Mouse (Mus musculus) testis, postnatal 14 days (tissue): ENCODE results near the gene Thbs2.

Source experiments
- DNase-seq: peaks from one replicate; pipeline ENCODE4 v3.0.0; 2021; ENCODE audit warnings: low spot score

The Thbs2 gene

GRCm38 (mm10) chr17:14696281-14696795, 2.3 kb upstream of the Thbs2 start:
- no peak for DNase-seq

GRCm38 (mm10) chr17:14693048-14693993, 714 bp downstream of the Thbs2 start:
- no peak for DNase-seq

DNA sequence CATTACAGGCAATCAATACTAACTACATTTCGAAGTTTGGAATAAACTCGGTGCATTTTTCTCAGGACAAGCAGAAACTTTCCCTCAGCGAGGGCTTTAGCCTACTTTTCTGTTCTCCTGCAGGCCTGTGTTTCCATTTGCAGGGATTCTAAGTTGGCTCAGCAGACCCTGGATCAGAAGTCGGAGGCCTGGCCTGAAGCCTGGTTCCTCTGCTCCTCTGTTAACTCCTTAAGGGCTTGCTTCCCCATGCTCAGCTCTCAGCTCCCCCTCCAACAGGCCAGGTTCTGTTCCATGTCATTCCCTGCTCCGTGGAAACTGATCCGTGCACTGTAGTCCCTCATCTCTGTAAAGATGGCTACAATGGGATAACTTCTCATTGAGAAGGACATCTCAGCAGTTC, 2.1 kb downstream of the Thbs2 start:
- DNase-seq: no peak

DNA sequence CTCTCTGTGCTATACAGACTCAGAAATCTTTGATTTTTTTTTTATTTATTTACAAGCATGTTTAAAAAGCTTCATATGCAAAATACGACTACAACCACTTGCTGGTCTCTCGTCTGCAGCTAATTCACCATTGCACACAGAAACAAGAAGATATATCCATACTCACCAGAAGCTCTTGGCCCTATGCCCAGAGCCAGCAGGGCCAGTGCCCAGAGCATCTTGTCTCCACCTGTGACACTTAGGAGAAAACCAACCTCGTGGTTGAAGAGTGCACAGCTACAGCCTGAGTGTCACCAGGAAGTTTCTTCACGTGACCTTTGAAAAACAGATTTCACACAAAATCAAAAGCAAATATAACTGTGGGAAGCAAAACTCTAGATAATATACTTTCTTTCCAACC, 2.8 kb downstream of the Thbs2 start:
- DNase-seq: no peak

GRCm38 (mm10) chr17:14682836-14683235, 11.2 kb downstream of the Thbs2 start:
- no peak for DNase-seq

- no peak for DNase-seq
Observed at GRCm38 (mm10) chr17:14681047-14681446, 13.0 kb downstream of the Thbs2 start.

GRCm38 (mm10) chr17:14677198-14677597, 16.8 kb downstream of the Thbs2 start:
- DNase-seq: no peak

DNA sequence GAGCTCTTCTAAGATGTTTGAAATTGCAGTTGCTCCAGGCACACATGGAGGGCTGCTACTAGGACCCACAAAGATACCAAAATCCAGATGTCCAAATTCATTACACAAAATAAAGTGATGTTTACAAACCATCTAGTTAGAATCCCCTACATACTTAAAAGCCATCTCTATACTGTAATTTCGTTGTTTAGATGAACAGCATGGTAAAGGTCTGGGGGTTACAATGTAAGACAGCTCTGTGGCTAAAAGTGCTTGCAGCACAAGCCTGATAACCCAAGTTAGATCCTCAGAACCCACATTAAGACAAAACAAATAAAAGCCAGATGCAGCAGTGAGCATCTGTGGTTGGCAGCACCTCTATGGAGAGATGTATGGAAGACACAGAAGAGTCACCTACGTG, 18.5 kb downstream of the Thbs2 start:
- no peak for DNase-seq

GRCm38 (mm10) chr17:14672402-14672801, 21.6 kb downstream of the Thbs2 start:
- peak; percentile 44 for DNase-seq

- no peak for DNase-seq
Observed at GRCm38 (mm10) chr17:14667225-14667624, 26.8 kb downstream of the Thbs2 start.

GRCm38 (mm10) chr17:14666451-14666850, 27.6 kb downstream of the Thbs2 start:
- no peak for DNase-seq

DNA sequence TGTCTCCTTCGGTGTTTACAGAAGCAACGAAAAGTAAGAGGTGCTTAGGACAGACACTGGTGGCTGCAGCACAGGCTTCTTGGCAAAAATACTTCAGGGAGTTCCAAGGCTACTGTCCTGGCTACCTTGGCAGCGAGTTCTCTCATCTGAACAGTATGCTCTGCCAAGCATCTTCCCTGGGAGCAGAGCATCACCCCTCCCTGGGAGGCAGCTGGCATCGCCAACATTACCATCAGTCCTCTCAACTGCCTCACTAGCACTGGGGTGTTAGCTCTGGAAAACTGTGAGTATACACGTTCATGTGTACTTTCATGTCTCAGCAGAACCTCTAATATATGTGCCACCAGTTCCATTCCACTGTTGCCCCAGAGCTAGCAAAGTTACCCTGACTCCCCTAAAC, 30.7 kb downstream of the Thbs2 start:
- DNase-seq: no peak

DNA sequence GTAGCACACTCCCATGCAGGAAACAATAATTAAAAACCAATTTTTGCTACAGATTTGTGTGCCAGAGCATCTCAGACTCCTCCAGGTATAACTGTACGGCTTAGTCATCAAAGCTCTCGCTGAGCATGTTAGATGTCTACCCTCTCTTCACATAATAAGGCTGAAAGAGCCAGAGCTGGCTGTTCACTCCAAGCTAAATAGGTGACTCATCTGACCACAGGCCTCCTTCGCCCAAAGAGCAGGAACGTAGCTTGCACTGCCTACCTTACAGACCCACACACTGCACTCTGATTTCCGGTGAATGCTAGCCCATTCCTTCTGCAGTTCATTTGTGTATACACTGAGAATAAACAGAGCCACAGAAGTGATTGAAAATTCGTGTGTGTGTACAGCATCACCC, 31.6 kb downstream of the Thbs2 start:
- no peak for DNase-seq

GRCm38 (mm10) chr17:14659746-14660145, 34.3 kb downstream of the Thbs2 start:
- DNase-seq: no peak

DNA sequence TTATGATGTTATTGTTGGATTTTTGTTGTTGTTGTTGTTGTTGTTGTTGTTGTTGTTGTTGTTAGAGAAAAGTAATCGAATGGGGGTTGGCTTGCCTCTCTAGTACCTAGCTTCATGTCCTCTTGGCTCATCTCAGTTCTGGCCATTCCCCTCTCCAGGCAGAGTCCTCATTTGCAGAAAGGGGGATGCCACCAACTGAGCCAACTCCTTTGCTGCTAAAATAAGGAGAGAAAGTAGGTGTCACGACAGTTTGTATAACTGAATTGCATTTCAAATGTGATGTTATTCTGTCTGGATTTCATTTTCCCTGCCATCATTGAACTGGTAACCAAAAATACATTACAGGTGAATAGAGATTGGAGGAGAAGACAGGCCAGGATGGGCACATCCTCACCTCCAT, 35.9 kb downstream of the Thbs2 start:
- DNase-seq: no peak

- no peak for DNase-seq
Observed at GRCm38 (mm10) chr17:14657123-14657522, 36.9 kb downstream of the Thbs2 start.

DNA sequence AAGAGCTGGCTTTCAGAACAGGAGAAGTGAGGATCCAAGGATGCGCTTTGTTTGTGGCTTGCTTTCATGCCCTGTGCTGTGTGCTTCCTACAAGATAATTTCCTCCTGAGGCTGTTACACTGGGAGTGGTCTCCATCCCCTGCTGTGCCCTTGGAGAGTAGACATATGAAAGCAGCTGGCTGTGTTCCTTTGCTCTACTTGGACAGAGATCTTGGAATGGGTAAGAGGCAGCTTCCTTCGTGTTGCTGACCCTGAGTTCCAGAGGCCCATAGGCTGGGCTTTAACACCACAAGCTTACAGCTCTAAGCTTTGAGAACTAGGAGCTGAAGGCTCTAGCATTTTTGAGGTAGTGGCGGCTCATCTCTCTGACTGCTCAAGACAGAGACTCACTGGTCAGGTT, 39.1 kb downstream of the Thbs2 start:
- peak; percentile 31 for DNase-seq

GRCm38 (mm10) chr17:14652013-14652412, 42.0 kb downstream of the Thbs2 start:
- no peak for DNase-seq

- no peak for DNase-seq
Observed at GRCm38 (mm10) chr17:14647996-14648640, 45.9 kb downstream of the Thbs2 start.

DNA sequence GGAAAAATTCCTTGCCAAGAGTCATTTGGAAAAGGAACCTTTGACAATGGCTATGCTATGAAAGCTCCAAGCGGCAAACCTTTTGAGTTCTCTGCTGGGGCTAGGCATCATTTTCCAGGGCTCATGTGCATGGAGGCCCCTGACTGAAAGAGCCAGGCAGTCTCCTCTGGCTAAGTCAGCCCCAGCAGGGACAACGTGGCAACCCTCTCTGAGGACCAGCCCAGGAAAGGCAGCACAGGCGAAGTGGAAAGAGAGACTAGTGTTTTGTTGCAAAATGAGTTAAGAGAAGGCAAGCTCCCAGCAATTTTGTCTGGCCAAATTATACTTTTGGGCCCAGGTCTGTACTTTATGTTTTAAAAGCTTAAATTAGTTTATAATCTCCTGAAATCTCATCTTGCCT, 50.0 kb downstream of the Thbs2 start:
- no peak for DNase-seq

DNA sequence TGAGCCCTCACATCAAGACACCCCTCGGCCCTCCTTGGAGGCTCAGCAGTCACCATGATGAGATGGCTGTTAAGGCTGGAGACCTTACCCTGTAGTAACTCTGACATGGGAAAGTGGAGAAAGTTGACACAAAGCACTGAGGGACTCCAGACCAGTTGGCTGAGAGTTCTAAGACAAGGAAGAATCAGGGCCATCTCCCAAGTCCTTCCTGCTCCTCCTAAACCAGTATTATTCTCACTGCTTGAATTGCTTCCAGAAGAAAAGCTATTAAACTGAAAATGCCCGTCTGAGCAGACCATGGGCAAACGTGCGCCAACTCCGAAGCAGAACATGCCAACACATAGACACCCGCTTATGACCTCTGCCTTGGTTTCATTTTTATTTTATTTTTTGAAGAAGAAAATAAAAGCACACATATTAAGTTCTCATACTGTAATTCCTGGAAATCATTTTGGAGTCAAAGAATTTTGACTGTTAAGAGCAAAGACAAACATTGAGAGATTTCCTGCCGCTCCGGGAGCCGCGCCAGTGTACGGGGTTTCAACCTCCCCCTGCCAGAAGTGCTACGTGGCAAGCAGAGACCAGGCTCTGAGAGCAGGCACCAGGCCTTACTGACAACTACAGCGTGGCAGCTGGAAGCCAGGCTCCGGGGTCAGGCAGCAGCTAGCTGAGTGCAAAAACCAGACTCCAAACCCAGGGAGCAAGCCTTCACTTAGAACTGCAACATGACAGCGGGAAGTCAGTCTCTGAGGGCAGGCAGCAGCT, 53.5 kb downstream of the Thbs2 start:
- no peak for DNase-seq

- DNase-seq: no peak
Observed at GRCm38 (mm10) chr17:14635546-14636323, 58.3 kb downstream of the Thbs2 start.
